Mouse (Mus musculus) intestine, embryonic 14.5 days (tissue): Measurements from ENCODE around the gene Ptpn14. TPM values are rescaled to one million over a fixed set of nuclear protein-coding genes. Genes with fewer than 3 reads are reported as not detected.
"Not testable (repeated sequence)": the region's sequence is repeated elsewhere in the genome, so short reads cannot be mapped to it uniquely, and the experiment has no call there.

ENCODE experiments used
- ATAC-seq: fragments of 200-750 bp; cut with Nextera tagmentation; replicated peaks from 2 replicates; pipeline ENCODE4 v1.8.0; 2017; ENCODE audit warnings: low read depth, moderate number of reproducible peaks, moderate TSS enrichment, moderate library complexity; ENCODE audit not compliant: low FRiP score, low TSS enrichment
- DNase-seq: peaks from one replicate; pipeline ENCODE4 v3.0.0-alpha.2; 2018; ENCODE audit warnings: low spot score
- H3K27ac ChIP-seq: fragments of 300-500 bp; sonication (generic); 2 replicates; pipeline ENCODE4 v1.5.1; 2014; ENCODE audit warnings: low read depth, mild to moderate bottlenecking, control low read depth
- H3K27me3 ChIP-seq: fragments of 300-500 bp; sonication (generic); replicated peaks from 2 replicates; pipeline ENCODE4 v1.6.1; 2014; ENCODE audit warnings: low read length, control low read depth; ENCODE audit not compliant: control insufficient read depth, insufficient read depth
- H3K36me3 ChIP-seq: fragments of 300-500 bp; sonication (generic); 2 replicates; pipeline ENCODE4 v1.6.1; 2014; ENCODE audit warnings: low read length, control low read depth; ENCODE audit not compliant: control insufficient read depth, insufficient read depth
- H3K4me1 ChIP-seq: fragments of 300-500 bp; sonication (generic); replicated peaks from 2 replicates; pipeline ENCODE4 v1.6.1; 2014; ENCODE audit warnings: low read length, control low read depth, mixed read lengths; ENCODE audit not compliant: control insufficient read depth, insufficient read depth
- H3K4me2 ChIP-seq: fragments of 300-500 bp; sonication (generic); 2 replicates; pipeline ENCODE4 v1.6.1; 2014; ENCODE audit warnings: low read length
- H3K4me3 ChIP-seq: fragments of 300-500 bp; sonication (generic); 2 replicates; pipeline ENCODE4 v1.5.1; 2014; ENCODE audit warnings: low read depth, low read length, control low read depth, mixed read lengths
- H3K9ac ChIP-seq: fragments of 300-500 bp; sonication (generic); 2 replicates; pipeline ENCODE4 v1.6.1; 2014; ENCODE audit warnings: mild to moderate bottlenecking, low read length
- H3K9me3 ChIP-seq: fragments of 300-500 bp; sonication (generic); 2 replicates; pipeline ENCODE4 v1.6.1; 2016; ENCODE audit warnings: low read length, control low read depth; ENCODE audit not compliant: control insufficient read depth
- WGBS: fragments of 180-500 bp; shearing (Covaris S2); extraction: QIAGEN DNeasy Blood & Tissue Kit; methylation state at CpG from one replicate; pipeline ENCODE4 v1.1.7; 2014; 5-methylcytosine and 5-hydroxymethylcytosine counted together
- polyA plus RNA-seq: library from polyadenylated mRNA; unstranded; fragments of >200 nt; fragmentation: Nextera tagmentation; extraction: Ambion mirVana; gene quantifications from 2 replicates; pipeline ENCODE4 v1.2.1, GENCODE M21; 2014

The Ptpn14 gene
- 7.9 and 9.1 TPM in 2 replicates for polyA plus RNA-seq

DNA sequence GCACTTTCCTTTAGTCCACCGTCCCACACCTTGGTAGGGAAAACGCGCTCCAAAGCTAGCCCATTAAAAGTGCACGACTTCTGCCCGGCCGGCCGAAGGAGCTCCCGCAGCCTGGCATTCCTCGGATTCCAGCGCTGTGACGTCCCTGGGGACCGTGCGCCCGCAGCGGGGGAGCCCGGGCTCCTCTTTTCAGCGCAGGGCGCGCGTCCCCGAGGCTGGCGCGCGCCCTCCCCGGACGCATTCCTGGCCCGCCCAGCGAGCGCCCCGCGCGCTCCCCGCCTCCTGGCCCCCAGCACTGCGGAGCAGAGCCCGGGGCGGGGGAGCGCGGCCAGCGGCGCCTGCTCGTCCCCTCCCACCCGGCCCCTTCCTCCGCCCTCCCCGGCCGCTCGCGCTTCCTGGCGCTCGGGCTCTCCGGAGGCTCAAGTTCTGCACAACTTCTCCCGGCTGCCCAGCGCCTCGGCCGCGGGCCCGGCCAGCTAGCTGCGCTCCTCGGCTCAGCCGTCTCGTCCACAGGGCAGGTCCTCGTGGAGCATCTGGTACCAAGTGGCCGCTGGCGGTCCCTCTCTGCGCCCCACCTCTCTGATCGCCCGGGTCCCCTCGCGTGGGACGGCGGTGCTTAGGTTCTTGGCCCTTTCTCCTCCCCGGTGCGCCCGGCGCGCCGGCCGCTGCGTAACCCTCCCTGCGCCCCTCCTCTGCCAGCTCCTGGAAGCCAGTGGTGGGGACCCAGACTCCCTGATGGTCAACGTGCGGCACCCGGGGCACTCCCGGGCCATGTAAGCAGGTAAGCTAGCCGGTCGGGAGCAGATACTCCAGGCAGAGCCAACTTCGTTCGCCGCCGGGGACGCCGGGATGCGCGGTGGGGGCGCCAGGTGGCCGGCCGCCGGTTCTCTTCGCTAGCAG, at the start of gene Ptpn14:
Gene Ptpn14, plus strand, starts transcription at position 385 of the 900 bp plus-strand sequence.
- peak within 1 kb of the TSS; percentile 76 for H3K4me3 ChIP-seq
- H3K27ac ChIP-seq = peak within 1 kb of the TSS; percentile 96
- peak within 1 kb of the TSS; percentile 80 for H3K9ac ChIP-seq
- ATAC-seq (peak; percentile 93), DNase-seq (peak; percentile 93)
- no peaks in the 10 kb centered on the region for H3K27me3 ChIP-seq
- peak within 1 kb of the TSS; percentile 85 for H3K4me2 ChIP-seq
- WGBS = 1% methylated on average over 86 of the region's 98 CpGs
- H3K36me3 ChIP-seq = no peaks in the 10 kb centered on the region
- no peaks in the 10 kb centered on the region for H3K9me3 ChIP-seq
- H3K4me1 ChIP-seq = peaks cover 25% of the 10 kb centered on the region; the same call in 1 of the 2 replicates

DNA sequence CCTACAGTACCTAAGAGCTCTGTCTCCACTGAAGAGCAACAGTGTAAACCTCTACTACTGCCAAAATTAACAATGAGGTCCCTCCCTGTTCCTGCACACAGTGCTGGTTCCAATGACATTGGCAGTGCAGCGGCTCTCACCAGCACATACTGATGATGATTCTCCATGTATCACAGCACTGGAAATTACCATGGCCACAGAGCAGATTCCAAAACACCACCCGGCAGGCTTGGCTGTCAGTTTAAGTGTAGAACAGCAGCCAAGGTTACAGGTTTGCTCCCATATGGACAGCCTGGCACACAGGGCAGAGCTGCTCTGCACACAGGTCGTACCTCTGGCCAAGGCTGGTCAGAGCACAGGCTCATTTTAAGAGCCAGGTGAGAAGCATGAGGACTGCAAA, 48.5 kb upstream of the Ptpn14 start:
- H3K36me3 ChIP-seq = peaks cover 94% of the 10 kb centered on the region
- WGBS = 93% methylated on average over 3 of the region's 3 CpGs
- ATAC-seq = no peak

DNA sequence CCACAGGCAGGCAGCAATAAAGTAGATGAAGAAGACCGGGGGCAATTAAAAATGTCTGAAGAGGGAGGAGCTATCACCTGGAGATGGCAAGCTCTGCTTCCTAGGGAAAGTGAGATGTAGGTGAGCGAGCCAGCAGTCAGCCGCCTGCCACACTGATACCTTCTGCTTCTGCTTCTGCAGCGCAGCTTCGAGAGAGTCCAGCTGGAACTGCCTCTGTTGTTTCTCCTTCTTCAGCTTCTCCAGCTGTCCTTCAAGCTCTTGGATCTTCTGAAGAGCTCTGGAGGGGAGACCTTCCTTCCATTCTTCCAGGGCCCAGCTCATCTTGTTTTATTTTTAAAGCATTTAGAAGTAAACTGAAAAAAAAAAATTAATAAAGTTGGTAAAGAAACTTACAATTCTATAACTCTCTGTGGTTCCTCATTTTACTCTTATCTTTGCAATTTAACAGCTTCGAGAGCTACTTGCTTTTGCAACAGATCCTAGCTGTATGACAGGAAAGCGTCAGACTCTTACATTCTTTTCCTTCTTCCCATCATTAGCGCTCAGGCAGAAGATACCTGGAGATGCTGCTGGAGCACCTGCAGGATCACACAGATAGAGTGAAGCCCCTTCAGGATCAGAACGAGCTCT, 43.2 kb upstream of the Ptpn14 start:
- no peaks in the 10 kb centered on the region for H3K9me3 ChIP-seq
- no peak overlapping the region for H3K4me2 ChIP-seq
- no peak overlapping the region for H3K27ac ChIP-seq
- peaks cover 29% of the 10 kb centered on the region for H3K4me1 ChIP-seq
- no peak overlapping the region for H3K4me3 ChIP-seq
- ATAC-seq (no peak), DNase-seq (no peak)
- H3K27me3 ChIP-seq = no peaks in the 10 kb centered on the region
- H3K36me3 ChIP-seq = peaks cover 59% of the 10 kb centered on the region
- H3K9ac ChIP-seq = no peak overlapping the region
- 92% methylated on average over 9 of the region's 9 CpGs for WGBS

More for the DNA sequence above, 48.5 kb upstream of the Ptpn14 start:
- Histone ChIP-seq H3K27ac (no peak overlapping the region), H3K4me3 (no peak overlapping the region), H3K27me3 (no peaks in the 10 kb centered on the region), H3K4me2 (no peak overlapping the region), H3K9me3 (no peaks in the 10 kb centered on the region), H3K4me1 (no peaks in the 10 kb centered on the region), H3K9ac (no peak overlapping the region)
- no peak for DNase-seq

DNA sequence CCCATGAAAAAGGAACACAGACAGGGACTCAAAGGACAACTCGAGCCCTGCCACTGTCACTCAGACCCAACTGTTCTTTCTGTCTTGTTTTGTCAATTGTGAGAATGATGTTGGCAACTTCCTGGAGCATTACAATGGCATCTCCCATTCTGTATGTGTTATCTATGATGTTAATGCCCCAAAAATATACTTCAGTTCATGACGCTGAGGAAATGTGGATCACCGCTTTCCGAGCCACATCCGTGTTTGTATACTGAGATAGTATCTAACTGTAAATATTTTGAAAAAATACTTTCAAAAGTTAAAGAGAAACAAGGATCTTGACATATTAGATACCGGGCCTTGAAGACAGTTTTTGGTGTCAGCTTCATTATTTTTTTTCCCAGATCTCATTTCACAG, 42.0 kb upstream of the Ptpn14 start:
- Histone ChIP-seq H3K9ac (no peak overlapping the region), H3K4me3 (no peak overlapping the region), H3K27ac (no peak overlapping the region), H3K4me1 (peaks cover 29% of the 10 kb centered on the region), H3K36me3 (peaks cover 48% of the 10 kb centered on the region), H3K9me3 (no peaks in the 10 kb centered on the region), H3K4me2 (peak overlapping the region; percentile 78; the same call in 1 of the 2 replicates), H3K27me3 (no peaks in the 10 kb centered on the region)
- DNase-seq (no peak), ATAC-seq (no peak)
- WGBS = 79% methylated on average over 6 of the region's 6 CpGs

DNA sequence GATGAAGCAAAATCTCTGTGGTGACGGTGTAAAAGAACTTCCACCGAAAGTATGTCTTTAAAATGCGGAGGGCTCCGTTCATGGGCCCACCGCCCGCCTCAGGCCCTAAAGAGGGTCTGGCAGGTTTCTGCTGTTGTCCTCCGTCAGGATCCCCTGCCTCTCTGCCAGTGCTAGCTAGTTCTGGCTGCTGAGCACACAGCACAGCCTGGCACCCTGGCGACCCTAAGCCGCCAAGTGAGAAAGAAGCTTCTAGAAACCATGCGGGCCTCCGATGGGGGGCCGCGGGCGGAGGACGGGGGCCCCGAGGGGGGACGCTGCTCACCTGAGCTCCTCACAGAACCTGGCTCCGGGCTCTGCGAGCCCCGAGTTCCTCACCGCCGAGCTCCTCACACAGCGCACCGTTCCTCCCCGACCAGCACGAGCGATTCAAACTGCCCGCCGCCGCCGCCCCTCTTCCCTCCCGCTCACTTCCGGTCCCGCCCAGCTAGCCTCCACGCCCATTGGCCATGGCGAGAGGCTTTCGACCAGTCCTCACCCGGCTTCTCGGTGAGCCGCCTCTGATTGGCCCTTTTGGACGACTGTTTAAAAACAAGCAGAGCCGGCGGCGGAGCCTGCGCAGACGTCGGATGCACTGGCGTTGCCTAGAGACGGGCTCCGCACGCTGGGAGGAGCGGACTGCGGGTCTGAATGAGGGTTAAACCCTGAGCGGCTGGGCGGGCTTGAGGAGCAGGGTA, 40.2 kb upstream of the Ptpn14 start, which contains the start of gene Cenpf:
Gene Cenpf, minus strand, starts transcription at position 433 of the 734 bp plus-strand sequence.
- Histone ChIP-seq H3K9ac (peak within 1 kb of the TSS; percentile 72), H3K27ac (no peak within 1 kb of the TSS), H3K4me2 (peak within 1 kb of the TSS; percentile 78), H3K4me1 (peaks cover 29% of the 10 kb centered on the region), H3K36me3 (peaks cover 30% of the 10 kb centered on the region), H3K4me3 (peak within 1 kb of the TSS; percentile 88), H3K27me3 (no peaks in the 10 kb centered on the region), H3K9me3 (no peaks in the 10 kb centered on the region)
- under 1% methylated on average over 52 of the region's 55 CpGs for WGBS
- DNase-seq = peak; percentile 96
- peak; percentile 100 for ATAC-seq

DNA sequence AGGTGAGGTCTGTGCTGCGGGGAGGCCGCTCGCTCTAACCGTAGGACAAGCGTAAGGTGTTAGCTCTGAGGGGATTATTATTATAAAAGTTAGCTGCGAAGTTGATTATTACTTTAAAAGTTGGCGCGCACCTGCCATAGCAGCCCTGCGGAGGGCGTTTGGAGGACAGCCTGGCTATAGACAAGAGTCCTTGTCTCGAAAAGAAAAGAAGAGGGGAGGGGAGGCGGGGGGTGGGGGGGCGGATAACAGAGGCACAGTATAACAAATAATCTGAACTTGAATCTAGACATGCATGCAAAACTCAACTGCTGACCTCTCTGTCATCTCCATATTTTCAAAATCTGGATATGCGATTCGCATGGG, 39.7 kb upstream of the Ptpn14 start:
- ATAC-seq = no peak; the same call in none of the 2 replicates
- Histone ChIP-seq H3K4me3 (peak overlapping the region; percentile 88), H3K36me3 (peaks cover 24% of the 10 kb centered on the region), H3K27me3 (no peaks in the 10 kb centered on the region), H3K4me1 (peaks cover 29% of the 10 kb centered on the region), H3K9ac (peak overlapping the region; percentile 45), H3K9me3 (no peaks in the 10 kb centered on the region), H3K27ac (no peak overlapping the region), H3K4me2 (peak overlapping the region; percentile 78)
- WGBS = under 1% methylated on average over 15 of the region's 15 CpGs
- no peak for DNase-seq

DNA sequence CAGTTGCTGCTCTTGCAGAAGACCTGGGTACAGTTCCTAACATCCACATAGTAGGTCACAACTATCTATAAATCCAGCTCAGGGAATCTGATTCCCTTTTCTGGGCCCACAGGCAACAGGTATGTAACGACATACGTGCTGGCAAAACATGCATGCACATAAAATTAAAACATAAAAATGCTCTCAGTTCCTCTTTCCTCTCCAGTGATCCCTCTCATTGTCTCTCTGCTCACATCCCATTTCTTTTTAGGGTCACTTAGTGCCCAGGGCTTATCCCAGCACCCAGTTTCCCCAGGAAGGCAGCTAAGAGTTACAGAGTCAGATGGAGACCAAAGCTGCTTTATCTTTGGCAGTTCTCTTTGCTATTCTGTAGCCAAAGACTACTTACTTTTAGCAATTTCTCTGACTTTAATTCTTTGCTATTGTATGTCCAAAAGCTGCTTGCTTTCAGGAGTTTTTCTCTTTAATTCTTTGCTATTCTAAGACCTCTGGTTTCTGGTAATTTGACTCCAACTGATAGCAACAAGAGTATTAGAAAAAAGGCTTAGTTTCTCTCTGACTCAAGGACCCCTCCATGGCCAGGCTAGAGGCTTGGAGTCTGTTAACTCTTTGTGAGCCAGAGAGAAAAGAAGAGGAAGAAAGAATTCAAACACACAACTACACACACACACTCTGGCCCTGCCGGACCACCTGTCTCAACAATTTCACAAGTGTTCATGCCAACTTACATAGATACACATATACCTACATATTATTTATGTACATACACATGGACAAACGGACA, 38.8 kb upstream of the Ptpn14 start:
- H3K9ac ChIP-seq = peak overlapping the region; percentile 45
- H3K4me3 ChIP-seq = peak overlapping the region; percentile 88
- H3K4me1 ChIP-seq = peaks cover 29% of the 10 kb centered on the region
- H3K27me3 ChIP-seq = no peaks in the 10 kb centered on the region
- H3K9me3 ChIP-seq = no peaks in the 10 kb centered on the region
- peaks cover 16% of the 10 kb centered on the region for H3K36me3 ChIP-seq
- ATAC-seq (no peak), DNase-seq (no peak)
- H3K4me2 ChIP-seq = peak overlapping the region; percentile 78
- no peak overlapping the region for H3K27ac ChIP-seq
- 33% methylated on average over 4 of the region's 4 CpGs for WGBS

DNA sequence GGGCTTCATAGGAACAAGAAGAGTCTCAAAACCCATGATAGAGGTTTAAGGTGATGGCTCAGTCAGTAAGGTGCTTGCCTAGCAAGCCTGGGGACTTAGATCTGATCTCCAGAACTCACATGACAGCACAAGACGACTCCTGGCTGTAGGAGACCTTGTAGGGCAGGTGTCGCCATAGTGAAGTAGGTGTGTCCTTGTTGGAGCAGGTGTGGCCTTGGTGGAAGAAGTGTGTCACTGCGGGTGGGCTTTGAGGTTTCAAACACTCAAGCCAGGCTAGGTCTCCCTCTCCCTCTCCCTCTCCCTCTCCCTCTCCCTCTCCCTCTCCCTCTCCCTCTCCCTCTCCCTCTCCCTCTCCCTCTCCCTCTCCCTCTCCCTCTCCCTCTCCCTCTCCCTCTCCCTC, 35.6 kb upstream of the Ptpn14 start:
- H3K4me3 ChIP-seq, H3K36me3 ChIP-seq, H3K9me3 ChIP-seq, H3K27me3 ChIP-seq, ATAC-seq, DNase-seq, H3K9ac ChIP-seq, H3K4me2 ChIP-seq, H3K27ac ChIP-seq: not testable (repeated sequence)
- H3K4me1 ChIP-seq = peaks cover 13% of the 10 kb centered on the region
- 37% methylated on average over 3 of the region's 3 CpGs for WGBS
